Mouse (Mus musculus): ENCODE results near the gene Pabpn1l.

The Pabpn1l gene

DNA sequence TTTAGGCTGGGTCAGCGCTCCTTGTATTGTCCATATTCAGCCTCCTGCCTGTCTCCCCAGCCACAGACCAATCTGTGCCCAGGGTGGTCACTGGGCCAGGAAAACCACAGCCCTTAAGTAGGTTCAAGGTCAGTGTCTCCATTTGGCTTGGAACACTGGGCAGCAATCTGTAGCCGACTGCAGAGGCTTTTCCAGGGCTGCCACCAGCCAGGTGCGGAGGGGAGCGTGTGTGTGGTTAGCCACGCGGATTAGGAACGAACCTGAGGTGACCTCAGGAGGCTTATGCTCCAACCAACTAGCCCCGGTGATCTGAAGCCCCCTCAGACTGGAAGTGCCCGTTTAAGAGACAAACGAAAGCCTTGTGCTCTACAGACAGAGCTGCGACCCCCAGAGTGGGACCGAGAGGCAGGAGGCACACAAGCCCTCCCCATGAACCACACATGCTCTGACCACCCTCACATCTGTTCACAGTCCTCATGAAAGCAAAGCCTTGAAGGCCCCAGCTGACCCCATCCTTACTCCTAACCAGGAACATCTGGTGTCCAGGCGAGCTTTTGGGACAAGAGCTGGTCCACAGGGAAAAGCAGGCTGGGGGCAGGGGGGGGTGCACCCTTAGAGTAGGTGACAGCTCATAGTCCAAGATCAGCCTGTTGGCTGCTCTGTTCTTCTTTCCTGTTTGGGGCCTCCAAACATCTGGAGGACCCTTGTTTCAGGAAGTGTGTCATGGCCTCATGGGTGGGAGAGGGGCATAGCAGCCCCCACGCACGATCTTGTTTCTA lies 25.8 kb upstream of the Pabpn1l start:
- CTCF ChIA-PET: no interaction called here

DNA sequence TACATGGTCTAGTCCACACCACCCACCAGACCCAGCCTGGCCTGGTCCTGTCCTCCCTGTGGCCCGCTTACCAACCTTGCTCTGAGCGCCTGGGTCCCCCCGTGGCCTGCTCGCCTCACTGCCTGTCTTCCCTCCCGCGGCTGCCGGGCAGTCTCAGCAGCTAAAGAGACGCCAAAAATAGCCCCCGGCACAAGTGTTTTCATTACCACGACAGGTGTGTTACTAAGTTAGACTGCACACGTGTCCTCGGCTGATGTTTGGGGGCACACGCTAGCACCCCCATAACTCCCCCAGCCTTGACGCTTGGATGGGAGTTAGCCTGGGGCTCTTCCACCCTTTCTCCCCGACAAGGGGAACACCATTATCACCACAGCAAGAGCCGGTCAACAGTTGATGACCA lies 23.8 kb upstream of the Pabpn1l start:
- CTCF ChIA-PET: no interaction called here

- CTCF ChIA-PET: interaction anchor here (0.6 kb wide), 1 partner anchor 986 kb away, joined by 3 read pairs; no protein-coding TSS in a partner anchor
These were observed 21.8 kb upstream of the Pabpn1l start for GRCm38 (mm10) chr8:122644175-122644954.

DNA sequence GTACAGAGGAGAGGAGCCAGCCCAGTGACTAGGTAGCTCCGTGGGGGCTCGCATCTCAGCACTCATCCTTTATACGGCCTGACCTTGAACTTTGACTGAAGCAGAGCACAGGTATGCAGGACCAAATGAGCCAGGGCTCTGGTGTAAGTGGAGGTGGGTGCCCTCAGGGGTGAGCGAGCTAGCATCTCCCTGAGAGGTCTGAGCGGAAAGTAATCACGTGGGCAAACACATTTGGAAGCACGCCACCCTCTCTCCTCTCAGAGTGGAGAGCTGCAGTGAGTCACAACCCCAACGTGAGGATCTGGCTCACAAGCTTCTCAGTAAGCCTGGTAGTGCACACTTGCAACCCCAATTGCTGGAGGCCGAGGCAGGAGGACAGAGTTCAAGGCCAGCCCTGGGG lies 19.5 kb upstream of the Pabpn1l start:
- CTCF ChIA-PET: interaction anchor here (0.6 kb wide), 1 partner anchor 19 kb away, joined by 3 read pairs; the partner anchor contains the start of gene Pabpn1l

DNA sequence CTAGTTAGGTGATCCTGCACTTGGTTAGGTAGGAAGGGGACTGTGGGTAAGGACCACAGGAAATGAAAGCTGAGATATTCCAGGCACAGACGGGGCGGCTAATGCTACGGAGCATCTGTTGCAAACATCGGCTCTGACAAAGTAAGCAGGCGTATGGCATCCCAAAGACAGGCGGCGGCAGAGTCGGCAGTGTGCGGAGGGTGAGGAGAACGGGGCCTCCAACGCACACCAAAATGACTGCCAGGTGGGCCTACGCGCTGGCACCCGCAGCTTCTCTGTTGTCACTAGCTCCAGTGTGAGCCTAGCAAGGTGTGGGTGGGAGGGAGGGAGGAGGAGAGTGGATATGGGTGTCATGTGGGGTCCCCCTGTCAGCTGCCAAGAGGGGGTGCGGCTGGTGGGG lies 18.9 kb upstream of the Pabpn1l start:
- CTCF ChIA-PET: interaction anchor here (0.6 kb wide), 1 partner anchor 19 kb away, joined by 3 read pairs; the partner anchor contains the start of gene Pabpn1l

GRCm38 (mm10) chr8:122640825-122641224 lies 18.3 kb upstream of the Pabpn1l start:
- CTCF ChIA-PET: no interaction called here

GRCm38 (mm10) chr8:122639521-122640248 lies 17.1 kb upstream of the Pabpn1l start:
- CTCF ChIA-PET: no interaction called here

- CTCF ChIA-PET: no interaction called here
These were observed 16.1 kb upstream of the Pabpn1l start for GRCm38 (mm10) chr8:122638601-122639000.

DNA sequence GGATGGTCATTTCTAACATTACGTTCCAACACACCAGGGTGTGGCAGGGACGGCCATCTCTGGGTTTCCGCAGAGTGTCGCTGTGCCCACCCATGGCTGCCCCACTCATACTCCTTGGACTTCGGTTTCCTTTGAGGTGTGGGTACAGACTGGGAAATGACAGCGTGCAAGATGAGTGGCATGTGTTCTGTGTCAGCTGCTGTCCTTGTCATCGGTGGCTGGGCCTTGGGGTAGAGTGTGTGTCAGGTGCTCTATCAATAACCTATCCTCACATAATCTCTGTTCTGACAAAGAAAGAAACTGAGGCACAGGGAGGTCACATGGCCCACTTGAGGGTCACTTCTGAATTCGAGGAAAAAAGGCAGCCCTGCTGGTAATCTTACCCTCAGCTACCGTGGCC lies 14.7 kb upstream of the Pabpn1l start:
- CTCF ChIA-PET: no interaction called here

- CTCF ChIA-PET: interaction anchor here (0.6 kb wide), 1 partner anchor 122 kb away, joined by 8 read pairs; no protein-coding TSS in a partner anchor
These were observed 14.2 kb upstream of the Pabpn1l start for GRCm38 (mm10) chr8:122636803-122637175.

- CTCF ChIA-PET: interaction anchor here (0.6 kb wide), 1 partner anchor 121 kb away, joined by 8 read pairs; no protein-coding TSS in a partner anchor
These were observed 13.6 kb upstream of the Pabpn1l start for GRCm38 (mm10) chr8:122635878-122636802.

GRCm38 (mm10) chr8:122633205-122633604 lies 10.7 kb upstream of the Pabpn1l start:
- CTCF ChIA-PET: interaction anchor here (0.5 kb wide), 1 partner anchor 763 kb away, joined by 3 read pairs; no protein-coding TSS in a partner anchor

GRCm38 (mm10) chr8:122632134-122632533 lies 9.6 kb upstream of the Pabpn1l start:
- CTCF ChIA-PET: interaction anchor here (0.6 kb wide), 1 partner anchor 45 kb away, joined by 6 read pairs; no protein-coding TSS in a partner anchor

DNA sequence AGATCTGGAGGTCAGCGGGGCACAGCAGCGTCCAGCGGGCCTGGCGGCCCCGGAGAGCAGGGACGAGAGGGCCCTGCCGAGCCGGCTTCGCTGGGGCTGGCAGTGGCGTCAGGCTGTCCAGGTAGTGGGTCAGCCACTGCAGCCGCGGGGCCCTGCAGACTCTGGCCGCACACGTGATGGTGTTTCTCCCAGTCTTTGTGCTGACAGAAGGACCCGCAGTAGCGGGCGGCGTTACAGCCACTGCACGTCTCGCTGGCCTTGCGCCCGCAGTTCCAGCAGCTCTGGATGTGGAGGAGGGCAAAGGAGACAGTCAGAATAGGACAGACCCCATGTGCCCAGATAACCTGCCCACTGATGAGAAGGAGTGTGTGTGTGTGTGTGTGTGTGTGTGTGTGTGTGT lies 8.2 kb upstream of the Pabpn1l start:
- CTCF ChIA-PET: no interaction called here

GRCm38 (mm10) chr8:122629388-122629787 lies 6.8 kb upstream of the Pabpn1l start:
- CTCF ChIA-PET: no interaction called here

GRCm38 (mm10) chr8:122626896-122627295 lies 4.4 kb upstream of the Pabpn1l start:
- CTCF ChIA-PET: interaction anchor here (0.6 kb wide), 1 partner anchor 11 kb away, joined by 3 read pairs; no protein-coding TSS in a partner anchor

DNA sequence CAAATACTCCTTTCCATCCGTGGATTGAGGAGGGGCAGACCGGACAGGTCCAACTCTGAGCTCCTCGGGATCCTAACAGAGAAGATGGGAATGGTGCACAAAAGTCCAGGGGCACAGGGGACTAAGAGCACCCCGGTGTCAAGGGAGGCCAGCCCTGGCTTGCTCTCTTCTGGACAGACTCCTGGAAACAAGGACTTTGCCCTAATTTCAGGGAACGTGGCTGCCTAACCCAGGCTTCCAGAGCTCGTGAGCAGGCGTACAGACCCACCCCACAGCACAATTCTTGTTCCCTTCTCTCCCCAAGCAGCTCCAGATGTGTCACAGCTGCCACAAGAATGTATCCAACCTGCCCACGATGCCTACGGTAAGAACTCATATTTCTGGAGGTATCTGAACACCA lies 3.3 kb upstream of the Pabpn1l start:
- CTCF ChIA-PET: no interaction called here

DNA sequence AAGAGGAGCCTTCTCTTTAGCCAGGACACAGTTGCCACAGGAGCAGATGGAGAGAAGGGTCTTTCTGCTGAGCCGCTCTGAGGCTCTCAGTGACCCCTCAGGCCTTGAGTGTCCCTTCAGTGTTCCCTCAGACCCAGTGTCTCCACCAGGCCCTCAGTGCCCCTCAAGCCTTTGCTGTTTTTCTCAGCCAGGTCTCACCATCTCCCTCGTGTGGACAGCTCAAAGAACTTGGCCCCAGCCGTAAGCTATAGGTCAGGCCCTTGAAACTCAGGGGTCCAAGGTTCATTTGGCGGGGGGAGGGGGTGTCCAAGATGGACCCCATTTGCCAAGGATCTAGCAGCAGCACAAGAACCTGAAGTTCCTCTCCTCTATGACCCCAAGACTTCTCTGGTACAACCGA lies 2.1 kb upstream of the Pabpn1l start:
- CTCF ChIA-PET: no interaction called here

DNA sequence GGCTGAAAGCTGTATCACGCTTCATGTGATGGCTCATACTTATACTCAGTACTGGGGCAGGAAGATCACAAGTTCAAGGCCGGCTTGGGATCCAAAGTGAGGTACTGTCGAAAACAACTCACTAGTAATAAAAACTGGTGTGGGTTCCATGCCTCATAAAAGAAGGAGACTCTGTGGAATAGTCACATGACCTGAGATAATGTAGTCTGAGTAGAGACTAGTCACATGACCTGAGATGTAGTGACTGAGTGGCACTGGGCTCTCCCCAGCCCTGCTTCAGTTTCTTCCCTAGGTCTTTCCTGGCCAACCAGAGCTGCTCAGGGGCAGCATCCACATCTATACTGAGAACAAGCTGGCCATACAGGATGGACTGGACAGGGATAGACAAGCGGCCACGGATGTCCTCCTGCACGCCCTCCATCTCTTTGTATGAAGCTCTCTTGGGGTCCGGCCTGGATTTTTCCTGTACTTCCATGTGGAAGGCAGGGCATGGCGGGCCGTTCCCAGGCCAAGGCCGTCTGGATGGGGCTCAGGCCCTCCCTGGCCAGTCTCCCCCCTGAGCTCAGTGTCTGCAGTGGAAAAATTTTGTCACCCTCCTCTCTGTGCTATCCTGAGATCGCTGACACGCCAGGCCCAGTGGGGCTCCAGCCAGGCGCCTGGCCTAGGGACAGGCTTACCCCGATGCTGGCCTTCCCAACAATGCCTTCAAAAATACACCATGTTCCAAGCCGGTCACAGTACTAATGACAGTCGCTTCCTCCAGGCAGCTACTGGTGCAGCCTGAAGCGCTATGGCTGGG lies 1.5 kb upstream of the Pabpn1l start:
- CTCF ChIA-PET: no interaction called here

DNA sequence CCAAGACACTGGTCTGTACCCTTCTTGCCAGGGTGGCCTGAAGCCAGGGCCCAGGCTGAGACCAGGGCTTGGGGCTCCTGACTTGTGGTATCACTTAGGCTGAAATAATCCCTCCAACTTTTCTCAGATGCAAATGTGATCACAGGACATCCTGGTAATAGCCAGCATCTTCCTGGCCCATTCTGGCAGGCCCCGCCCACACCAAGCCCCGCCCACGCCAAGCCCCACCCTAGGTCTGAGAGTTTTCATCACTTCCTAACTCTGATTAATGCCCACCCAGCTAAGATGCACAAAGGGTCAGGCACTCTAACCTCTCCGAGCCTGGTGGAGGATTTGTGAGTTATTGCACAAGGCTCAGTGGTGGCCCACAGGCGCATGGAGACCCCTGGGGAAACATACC lies 2.1 kb downstream of the Pabpn1l start:
- CTCF ChIA-PET: no interaction called here

Data from spleen, embryonic (tissue).